Mouse (Mus musculus) limb, embryonic 14.5 days (tissue): ENCODE measurements around the gene AF067061. TPM values are rescaled to one million over a fixed set of nuclear protein-coding genes. Genes with fewer than 3 reads are reported as not detected.
A peak's percentile ranks its signal among the peaks of the same experiment; 100 is the strongest.

ENCODE experiments used
- ATAC-seq: fragments of 200-750 bp; cut with Nextera tagmentation; 2 replicates; pipeline ENCODE4 v1.8.0; 2017; ENCODE audit warnings: low read depth, moderate number of reproducible peaks, moderate TSS enrichment; ENCODE audit not compliant: low FRiP score
- DNase-seq: peaks from one replicate; pipeline ENCODE4 v3.0.0-alpha.2; 2015; ENCODE audit warnings: low spot score
- H3K27ac ChIP-seq: fragments of 300-500 bp; sonication (generic); replicated peaks from 2 replicates; pipeline ENCODE4 v1.5.1; 2014; ENCODE audit warnings: low read depth, mild to moderate bottlenecking, low read length, moderate library complexity, mixed read lengths
- H3K27me3 ChIP-seq: fragments of 300-500 bp; sonication (generic); 2 replicates; pipeline ENCODE4 v1.6.1; 2014; ENCODE audit warnings: low read length, mixed read lengths; ENCODE audit not compliant: control insufficient read depth, insufficient read depth
- H3K36me3 ChIP-seq: fragments of 300-500 bp; sonication (generic); 2 replicates; pipeline ENCODE4 v1.6.1; 2014; ENCODE audit warnings: mild to moderate bottlenecking, low read length, moderate library complexity, mixed read lengths; ENCODE audit not compliant: control insufficient read depth, insufficient read depth
- H3K4me1 ChIP-seq: fragments of 300-500 bp; sonication (generic); 2 replicates; pipeline ENCODE4 v1.6.1; 2014; ENCODE audit warnings: antibody characterized with exemption, low read length, mixed read lengths; ENCODE audit not compliant: control insufficient read depth, insufficient read depth
- H3K4me2 ChIP-seq: fragments of 300-500 bp; sonication (generic); replicated peaks from 2 replicates; pipeline ENCODE4 v1.6.1; 2014; ENCODE audit warnings: low read depth, mild to moderate bottlenecking, low read length, moderate library complexity; ENCODE audit not compliant: severe bottlenecking
- H3K4me3 ChIP-seq: fragments of 300-500 bp; sonication (generic); replicated peaks from 2 replicates; pipeline ENCODE4 v1.5.1; 2014; ENCODE audit warnings: low read length
- H3K9ac ChIP-seq: fragments of 300-500 bp; sonication (generic); 2 replicates; pipeline ENCODE4 v1.6.1; 2014; ENCODE audit warnings: mild to moderate bottlenecking, low read depth, low read length, moderate library complexity; ENCODE audit not compliant: severe bottlenecking
- H3K9me3 ChIP-seq: fragments of 300-500 bp; sonication (generic); 2 replicates; pipeline ENCODE4 v1.6.1; 2016; ENCODE audit warnings: low read length; ENCODE audit not compliant: control insufficient read depth
- POLR2A ChIP-seq: fragments of 200-500 bp; IDR thresholded peaks from 2 replicates; pipeline ENCODE4 v1.8.0; 2012; ENCODE audit warnings: inconsistent platforms, mild to moderate bottlenecking, moderate library complexity, borderline replicate concordance; ENCODE audit not compliant: insufficient read depth, insufficient read length; ENCODE audit errors: extremely low read depth
- WGBS: fragments of 180-500 bp; shearing (Covaris S2); extraction: QIAGEN DNeasy Blood & Tissue Kit; methylation state at CpG from one replicate; pipeline ENCODE4 v1.1.7; 2014; 5-methylcytosine and 5-hydroxymethylcytosine counted together
- polyA plus RNA-seq, 2 experiments: library from polyadenylated mRNA; depleted of rRNA in 1 of 2; stranded (reverse) in 1 of 2; unstranded in 1 of 2; fragments of >200 nt; fragmentation: Nextera tagmentation in 1 of 2; extraction: Ambion mirVana in 1 of 2; gene quantifications; 2 replicates each; pipeline versions ENCODE4 v1.2.1 to v1.2.3; 2012 to 2014

The AF067061 gene
- polyA plus RNA-seq, 2 experiments: not detected

DNA sequence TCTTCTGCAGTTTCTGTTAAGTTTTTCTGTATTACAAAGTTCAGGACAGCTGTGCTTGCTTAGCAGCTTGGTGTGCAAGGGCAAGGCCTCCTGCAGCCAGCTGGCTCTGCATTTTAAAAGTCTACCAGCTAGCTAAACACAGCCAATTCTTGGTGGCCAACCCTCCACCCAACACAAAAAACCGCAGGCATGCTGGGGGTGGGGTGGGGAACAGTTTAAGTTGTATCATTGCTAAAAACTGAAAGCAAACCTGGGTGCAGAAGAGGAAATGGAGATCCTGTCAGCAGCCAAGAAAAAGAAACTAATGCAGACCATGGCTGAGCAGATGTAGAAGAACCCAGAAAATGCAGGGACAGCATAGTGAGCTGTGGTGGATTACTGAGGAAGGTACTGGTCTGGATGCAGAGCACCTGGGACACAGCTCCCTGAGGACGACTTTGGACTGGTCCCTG lies 37.1 kb downstream of the AF067061 start, which contains the start of gene BC147527:
BC147527 (plus strand) TSS at position 402 of the 452 bp plus-strand sequence.
- Histone ChIP-seq H3K4me1 (no peaks in the 10 kb centered on the region), H3K9ac (no peak within 1 kb of the TSS), H3K27ac (no peak within 1 kb of the TSS), H3K9me3 (no peaks in the 10 kb centered on the region), H3K27me3 (no peaks in the 10 kb centered on the region), H3K4me2 (no peak within 1 kb of the TSS), H3K36me3 (no peaks in the 10 kb centered on the region), H3K4me3 (no peak within 1 kb of the TSS)
- no peak for TF ChIP-seq POLR2A
- 43% methylated on average over 2 of the region's 2 CpGs for WGBS
- no peak for ATAC-seq
- DNase-seq: no peak

DNA sequence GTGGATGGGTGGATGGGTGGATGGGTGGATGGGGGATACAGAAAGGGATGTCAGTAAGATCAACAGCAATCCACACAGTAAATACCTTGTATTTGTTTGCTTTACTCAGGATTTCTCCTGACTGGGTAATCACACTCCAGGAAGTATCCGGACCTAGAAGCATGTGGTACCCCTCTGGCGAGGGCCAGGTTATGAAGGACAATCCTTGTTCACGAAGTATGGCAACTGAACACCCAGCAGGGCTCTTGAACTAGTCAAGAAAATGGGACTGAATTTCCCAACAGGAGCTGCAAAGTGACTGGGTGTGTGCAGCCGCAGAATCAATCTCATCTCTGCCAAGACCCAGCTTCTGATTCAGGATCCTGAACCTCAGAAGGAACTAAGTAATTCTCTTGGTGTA lies 37.9 kb downstream of the AF067061 start:
- ATAC-seq: no peak
- no peak for TF ChIP-seq POLR2A
- H3K36me3 ChIP-seq: no peaks in the 10 kb centered on the region

DNA sequence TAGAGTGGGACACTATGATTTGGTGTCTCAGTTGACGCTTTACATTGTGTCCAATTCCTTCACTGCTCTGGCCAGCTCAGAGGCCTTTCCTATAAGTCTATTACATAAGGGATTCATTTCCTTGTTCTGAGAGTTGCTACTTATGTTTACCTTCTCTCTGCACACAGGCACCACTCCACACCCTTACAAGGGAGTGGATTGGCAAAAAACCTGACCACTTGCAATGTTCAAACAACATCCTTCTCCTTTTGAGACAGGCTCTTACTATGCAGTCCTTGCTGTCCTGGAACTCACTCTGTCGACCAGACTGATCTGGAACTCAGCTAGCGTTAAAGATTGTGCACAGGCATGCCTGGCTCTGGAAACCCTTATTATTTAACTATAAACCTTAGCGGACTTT lies 47.8 kb downstream of the AF067061 start:
- Histone ChIP-seq H3K9me3 (no peaks in the 10 kb centered on the region), H3K27ac (no peak overlapping the region), H3K36me3 (no peaks in the 10 kb centered on the region), H3K4me2 (no peak overlapping the region), H3K4me1 (no peaks in the 10 kb centered on the region), H3K4me3 (no peak overlapping the region), H3K9ac (no peak overlapping the region), H3K27me3 (no peaks in the 10 kb centered on the region)
- DNase-seq: no peak
- no peak for ATAC-seq
- WGBS: 54% methylated on average over 4 of the region's 4 CpGs
- no peak for TF ChIP-seq POLR2A

More for the DNA sequence above, 37.9 kb downstream of the AF067061 start:
- WGBS: 76% methylated on average over 4 of the region's 4 CpGs
- Histone ChIP-seq H3K9me3 (no peaks in the 10 kb centered on the region), H3K4me1 (no peaks in the 10 kb centered on the region), H3K4me2 (no peak overlapping the region), H3K27ac (no peak overlapping the region), H3K9ac (no peak overlapping the region), H3K27me3 (no peaks in the 10 kb centered on the region), H3K4me3 (no peak overlapping the region)
- no peak for DNase-seq

DNA sequence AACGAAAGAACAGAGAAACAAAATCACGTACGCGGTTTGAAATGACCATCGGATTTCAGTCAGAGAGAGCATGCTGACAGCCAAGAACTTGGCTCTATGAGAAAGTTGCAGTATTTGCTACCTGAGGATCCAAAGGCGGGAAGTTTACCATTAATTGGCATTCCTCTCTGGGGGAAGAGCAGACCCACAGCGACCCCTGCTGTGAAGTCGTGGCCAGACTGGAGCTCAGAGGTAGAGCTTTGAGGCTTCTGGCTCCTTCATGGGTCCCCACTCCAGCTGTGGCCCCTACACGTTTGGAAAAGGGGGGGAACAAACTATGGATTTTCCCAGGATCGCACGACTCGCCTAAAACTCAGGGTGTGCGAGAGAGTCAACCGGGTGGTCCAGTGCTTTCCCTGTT lies 50.7 kb downstream of the AF067061 start:
- no peak for ATAC-seq
- H3K9ac ChIP-seq: no peak overlapping the region
- no peaks in the 10 kb centered on the region for H3K36me3 ChIP-seq
- no peaks in the 10 kb centered on the region for H3K27me3 ChIP-seq
- no peak overlapping the region for H3K27ac ChIP-seq
- no peak overlapping the region for H3K4me3 ChIP-seq
- DNase-seq: peak; percentile 4
- no peaks in the 10 kb centered on the region for H3K4me1 ChIP-seq
- no peak for TF ChIP-seq POLR2A
- H3K9me3 ChIP-seq: no peaks in the 10 kb centered on the region
- no peak overlapping the region for H3K4me2 ChIP-seq
- 42% methylated on average over 14 of the region's 14 CpGs for WGBS

Other genes starting within 250 kb of the AF067061 start
- gene Gm36079, start 236.1 kb upstream of the AF067061 start, polyA plus RNA-seq (2012; rRNA removed): not detected in 2 replicates
- gene Gm36079, start 236.1 kb upstream of the AF067061 start, polyA plus RNA-seq (2014; fragmentation: Nextera tagmentation; extraction: Ambion mirVana): not detected in 2 replicates
- gene Gm21188, start 210.9 kb upstream of the AF067061 start, polyA plus RNA-seq (2012; rRNA removed): 0.03 TPM in 1 of 2 replicates, not detected in the other
- 0.19 TPM in 1 of 2 replicates, not detected in the other for gene Gm21188, start 210.9 kb upstream of the AF067061 start, polyA plus RNA-seq (2014; fragmentation: Nextera tagmentation; extraction: Ambion mirVana)
- gene Gm20767, start 122.9 kb upstream of the AF067061 start, polyA plus RNA-seq (2012; rRNA removed): not detected in 2 replicates
- not detected in 2 replicates for gene Gm20767, start 122.9 kb upstream of the AF067061 start, polyA plus RNA-seq (2014; fragmentation: Nextera tagmentation; extraction: Ambion mirVana)
- not detected in 2 replicates for gene Gm21818, start 90.7 kb upstream of the AF067061 start, polyA plus RNA-seq (2012; rRNA removed)
- gene Gm21818, start 90.7 kb upstream of the AF067061 start, polyA plus RNA-seq (2014; fragmentation: Nextera tagmentation; extraction: Ambion mirVana): not detected in 2 replicates
- not detected in 2 replicates for gene Gm21762, start 47.2 kb upstream of the AF067061 start, polyA plus RNA-seq (2012; rRNA removed)
- gene Gm21762, start 47.2 kb upstream of the AF067061 start, polyA plus RNA-seq (2014; fragmentation: Nextera tagmentation; extraction: Ambion mirVana): not detected in 2 replicates
- not detected in 2 replicates for gene Gm21731, start 24.0 kb upstream of the AF067061 start, polyA plus RNA-seq (2012; rRNA removed)
- not detected in 2 replicates for gene Gm21731, start 24.0 kb upstream of the AF067061 start, polyA plus RNA-seq (2014; fragmentation: Nextera tagmentation; extraction: Ambion mirVana)
- 0.09 and 0.26 TPM in 2 replicates for gene BC147527, start 37.3 kb downstream of the AF067061 start, polyA plus RNA-seq (2012; rRNA removed)
- gene BC147527, start 37.3 kb downstream of the AF067061 start, polyA plus RNA-seq (2014; fragmentation: Nextera tagmentation; extraction: Ambion mirVana): 0.65 and 0.69 TPM in 2 replicates
- not detected in 2 replicates for gene Tcstv3, start 53.8 kb downstream of the AF067061 start, polyA plus RNA-seq (2012; rRNA removed)
- gene Tcstv3, start 53.8 kb downstream of the AF067061 start, polyA plus RNA-seq (2014; fragmentation: Nextera tagmentation; extraction: Ambion mirVana): not detected in 2 replicates